Mouse (Mus musculus) myocyte (in vitro differentiated cells): ENCODE data around the gene Kirrel3. TPM values are rescaled to one million over a fixed set of nuclear protein-coding genes. Genes with fewer than 3 reads are reported as not detected.

Source experiments
- H3K27me3 ChIP-seq: one replicate; pipeline ENCODE4 v1.6.1; 2011; ENCODE audit not compliant: control insufficient read depth, insufficient read depth, insufficient read length
- H3K36me3 ChIP-seq: one replicate; pipeline ENCODE4 v1.6.1; 2011; ENCODE audit not compliant: control insufficient read depth, insufficient read depth
- H3K4me2 ChIP-seq: one replicate; pipeline ENCODE4 v1.6.1; 2011; ENCODE audit warnings: low read depth, control low read depth
- H3K4me3 ChIP-seq: one replicate; pipeline ENCODE4 v1.5.1; 2011; ENCODE audit warnings: mild to moderate bottlenecking, control low read depth, moderate library complexity
- H3K79me2 ChIP-seq: one replicate; pipeline ENCODE4 v1.6.1; 2011; ENCODE audit not compliant: control insufficient read depth, insufficient read depth
- H3ac ChIP-seq: one replicate; pipeline ENCODE4 v1.6.1; 2011; ENCODE audit not compliant: control insufficient read depth, insufficient read length
- CEBPB ChIP-seq: IDR thresholded peaks from 2 replicates; pipeline ENCODE4 v1.6.1; 2011; ENCODE audit warnings: mild to moderate bottlenecking, moderate library complexity; ENCODE audit not compliant: poor library complexity, insufficient read depth, severe bottlenecking
- E2F4 ChIP-seq: IDR thresholded peaks from one replicate; pipeline ENCODE4 v1.6.1; 2011; ENCODE audit warnings: mild to moderate bottlenecking, control low read depth, moderate library complexity; ENCODE audit not compliant: insufficient read depth
- MAX ChIP-seq: IDR thresholded peaks from one replicate; pipeline ENCODE4 v1.6.1; 2011; ENCODE audit warnings: low read depth, mild to moderate bottlenecking, control low read depth
- MYOD1 ChIP-seq, 3 experiments: IDR thresholded peaks; one replicate each; pipeline ENCODE4 v1.6.1; 2011; ENCODE audit warnings: control low read depth in 2 of 3, low read depth in 2 of 3, mild to moderate bottlenecking in 2 of 3, moderate library complexity in 1 of 3; ENCODE audit not compliant: insufficient read length in 2 of 3, control insufficient read depth in 1 of 3
- MYOG ChIP-seq, 3 experiments: IDR thresholded peaks; one replicate each; pipeline ENCODE4 v1.6.1; 2011; ENCODE audit warnings: control low read depth in 2 of 3, low read depth in 2 of 3, mild to moderate bottlenecking in 2 of 3; ENCODE audit not compliant: insufficient read length in 2 of 3, control insufficient read depth in 1 of 3, insufficient read depth in 1 of 3
- POLR2A ChIP-seq: IDR thresholded peaks from one replicate; pipeline ENCODE4 v1.6.1; 2011; ENCODE audit warnings: low read depth, mild to moderate bottlenecking, control low read depth, moderate library complexity; ENCODE audit not compliant: insufficient read length
- POLR2AphosphoS2 ChIP-seq: IDR thresholded peaks from one replicate; pipeline ENCODE4 v1.6.1; 2011; ENCODE audit warnings: low read depth, control low read depth; ENCODE audit not compliant: insufficient read length
- REST ChIP-seq: IDR thresholded peaks from one replicate; pipeline ENCODE4 v1.6.1; 2011; ENCODE audit warnings: mild to moderate bottlenecking, control low read depth, moderate library complexity; ENCODE audit not compliant: insufficient read depth, insufficient read length
- SRF ChIP-seq: IDR thresholded peaks from one replicate; pipeline ENCODE4 v1.6.1; 2011; ENCODE audit warnings: low read depth; ENCODE audit not compliant: control insufficient read depth, insufficient read length
- TCF12 ChIP-seq: IDR thresholded peaks from one replicate; pipeline ENCODE4 v1.6.1; 2011; ENCODE audit warnings: mild to moderate bottlenecking, control low read depth; ENCODE audit not compliant: poor library complexity, insufficient read depth, severe bottlenecking
- TCF3 ChIP-seq: IDR thresholded peaks from one replicate; pipeline ENCODE4 v1.6.1; 2011; ENCODE audit warnings: low read depth, control low read depth; ENCODE audit not compliant: insufficient read length
- USF1 ChIP-seq: IDR thresholded peaks from one replicate; pipeline ENCODE4 v1.6.1; 2011; ENCODE audit warnings: low read depth, mild to moderate bottlenecking, control low read depth, moderate library complexity
- polyA plus RNA-seq: library from polyadenylated mRNA; unstranded; fragments of >200 nt; fragmentation: generic; extraction: Trizol; gene quantifications from one replicate; pipeline ENCODE4 v1.2.1, GENCODE M21; 2012; ENCODE audit warnings: missing spikeins

The Kirrel3 gene
- polyA plus RNA-seq, 1 experiment, result 2.8 TPM

DNA sequence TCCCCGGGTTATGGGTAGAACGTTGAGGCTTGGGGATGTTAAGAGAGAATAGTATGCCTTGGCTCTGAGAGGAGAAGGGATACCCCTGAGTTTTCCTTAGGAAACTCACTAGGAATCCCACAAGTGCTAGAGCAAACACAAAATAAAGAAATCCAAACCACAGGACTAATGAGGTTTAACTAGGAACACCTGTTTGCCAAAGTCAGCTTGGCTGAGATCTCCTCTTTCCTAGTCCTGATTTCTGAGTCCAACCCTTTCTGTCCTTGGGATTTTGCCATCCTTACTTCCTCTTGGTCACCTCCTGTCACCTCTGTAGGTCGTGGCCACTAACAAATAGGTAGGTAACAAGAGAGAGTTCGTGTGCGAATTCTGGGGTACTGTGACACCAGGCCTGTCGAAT, 540.6 kb downstream of the Kirrel3 start:
- Histone ChIP-seq H3K79me2 (no peaks in the 10 kb centered on the region), H3K4me3 (no peak overlapping the region), H3K36me3 (no peaks in the 10 kb centered on the region), H3ac (no peak overlapping the region), H3K27me3 (no peaks in the 10 kb centered on the region), H3K4me2 (peak overlapping the region; percentile 31)
- TF ChIP-seq TCF12, result no peak
- TF ChIP-seq MYOG (IDR thresholded peaks at IDR 0.05; ENCODE audit: control insufficient read depth in 1 of 3, insufficient read depth in 1 of 3, insufficient read length in 2 of 3, low read depth in 2 of 3), result no peak
- no peak for TF ChIP-seq POLR2AphosphoS2
- peak in 1 of 3 experiments; percentile 29 for TF ChIP-seq MYOD1 (IDR thresholded peaks at IDR 0.05; ENCODE audit: control insufficient read depth in 1 of 3, insufficient read length in 2 of 3, low read depth in 2 of 3)
- no peak for TF ChIP-seq MAX

DNA sequence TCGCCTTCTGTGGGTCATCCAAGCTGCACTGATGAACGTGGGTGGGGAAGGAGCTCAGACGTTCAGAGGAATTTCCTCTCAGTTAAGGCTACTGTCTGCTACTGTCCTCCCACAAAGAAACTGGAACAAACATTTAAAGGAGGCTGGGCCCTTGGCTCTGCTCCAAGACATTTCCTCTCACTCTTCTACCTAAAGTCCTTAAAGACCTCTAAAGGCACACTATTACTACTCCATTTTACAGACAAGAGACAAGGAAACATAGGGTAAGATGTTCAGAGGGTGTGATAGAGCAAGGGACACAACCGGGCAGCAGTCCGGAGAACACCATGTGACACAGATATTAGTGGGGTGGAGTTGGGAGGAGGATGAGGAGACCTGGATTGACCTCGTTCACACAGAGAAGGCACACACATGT, 541.2 kb downstream of the Kirrel3 start:
- Histone ChIP-seq H3K79me2 (no peaks in the 10 kb centered on the region), H3ac (no peak overlapping the region), H3K4me3 (no peak overlapping the region), H3K4me2 (no peak overlapping the region), H3K36me3 (no peaks in the 10 kb centered on the region), H3K27me3 (no peaks in the 10 kb centered on the region)
- no peak for TF ChIP-seq POLR2AphosphoS2
- TF ChIP-seq TCF3, result no peak
- TF ChIP-seq TCF12, result no peak
- no peak for TF ChIP-seq CEBPB
- TF ChIP-seq USF1, result no peak
- TF ChIP-seq POLR2A, result no peak
- no peak for TF ChIP-seq SRF
- TF ChIP-seq MYOD1 (IDR thresholded peaks at IDR 0.05; ENCODE audit: control insufficient read depth in 1 of 3, insufficient read length in 2 of 3, low read depth in 2 of 3), result no peak
- TF ChIP-seq REST, result no peak
- TF ChIP-seq E2F4, result no peak
- no peak for TF ChIP-seq MYOG (IDR thresholded peaks at IDR 0.05; ENCODE audit: control insufficient read depth in 1 of 3, insufficient read depth in 1 of 3, insufficient read length in 2 of 3, low read depth in 2 of 3)

DNA sequence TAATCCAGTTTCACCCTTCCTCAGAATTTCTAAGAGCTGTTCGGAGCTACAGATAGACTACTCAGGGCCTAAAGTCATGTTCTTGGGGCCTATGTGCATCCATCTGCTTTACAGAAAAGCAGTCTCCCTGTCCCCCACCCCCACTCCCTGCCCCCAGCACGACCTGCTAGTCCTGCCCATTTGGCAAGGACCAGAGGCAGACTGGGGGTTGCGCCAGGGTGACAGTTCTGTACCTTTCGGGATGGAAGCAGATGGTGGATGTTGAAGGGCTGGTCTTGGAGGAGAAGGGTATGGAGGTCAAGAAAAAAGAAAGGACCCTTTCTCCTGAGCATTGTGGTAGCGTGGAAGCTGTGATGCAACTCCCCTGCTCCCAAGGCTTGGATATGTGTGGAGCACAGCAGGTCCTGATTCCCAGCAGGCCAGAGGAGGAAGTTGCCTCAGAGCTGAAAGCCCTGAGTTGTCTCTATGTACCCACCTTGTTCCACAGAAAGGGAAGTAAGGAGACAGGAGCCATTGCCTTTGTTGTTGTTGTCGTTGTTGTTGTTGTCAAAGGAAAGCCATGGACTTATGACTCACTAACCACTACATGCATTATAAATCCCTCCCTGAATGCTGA, 541.8 kb downstream of the Kirrel3 start:
- Histone ChIP-seq H3K27me3 (no peaks in the 10 kb centered on the region), H3K4me2 (no peak overlapping the region), H3ac (no peak overlapping the region), H3K36me3 (no peaks in the 10 kb centered on the region), H3K79me2 (no peaks in the 10 kb centered on the region), H3K4me3 (no peak overlapping the region)
- no peak for TF ChIP-seq CEBPB
- TF ChIP-seq MYOD1 (IDR thresholded peaks at IDR 0.05; ENCODE audit: control insufficient read depth in 1 of 3, insufficient read length in 2 of 3, low read depth in 2 of 3), result no peak
- no peak for TF ChIP-seq MAX

DNA sequence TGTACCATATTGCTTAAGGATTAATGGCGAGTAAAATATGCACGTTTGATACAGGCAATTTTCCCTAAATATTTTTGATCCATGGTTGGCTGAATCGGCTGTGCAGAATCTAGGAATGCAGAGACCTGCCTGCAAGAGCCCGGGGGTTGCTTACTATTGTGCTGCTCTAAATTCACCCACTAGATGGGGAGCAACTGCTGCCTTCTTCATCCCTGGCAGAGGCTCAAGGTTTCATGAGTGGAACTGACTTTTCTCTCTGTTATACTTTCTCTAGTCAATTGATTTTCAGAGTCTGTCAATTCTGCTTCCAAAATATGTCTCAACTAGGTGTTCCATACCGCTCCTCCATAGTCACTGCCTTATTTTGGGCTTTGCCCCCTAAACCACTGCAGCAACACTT, 545.1 kb downstream of the Kirrel3 start:
- H3K27me3 ChIP-seq, result no peaks in the 10 kb centered on the region
- no peaks in the 10 kb centered on the region for H3K36me3 ChIP-seq
- H3K79me2 ChIP-seq, result no peaks in the 10 kb centered on the region
- H3K4me2 ChIP-seq, result no peak overlapping the region
- no peak for TF ChIP-seq SRF
- no peak for TF ChIP-seq TCF12
- TF ChIP-seq MAX, result no peak
- TF ChIP-seq MYOD1 (IDR thresholded peaks at IDR 0.05; ENCODE audit: control insufficient read depth in 1 of 3, insufficient read length in 2 of 3, low read depth in 2 of 3), result no peak
- TF ChIP-seq POLR2AphosphoS2, result no peak
- no peak for TF ChIP-seq TCF3
- no peak for TF ChIP-seq REST
- no peak for TF ChIP-seq CEBPB
- TF ChIP-seq POLR2A, result no peak
- TF ChIP-seq E2F4, result no peak
- no peak for TF ChIP-seq USF1
- TF ChIP-seq MYOG (IDR thresholded peaks at IDR 0.05; ENCODE audit: control insufficient read depth in 1 of 3, insufficient read depth in 1 of 3, insufficient read length in 2 of 3, low read depth in 2 of 3), result no peak
- no peak overlapping the region for H3ac ChIP-seq
- H3K4me3 ChIP-seq, result no peak overlapping the region

DNA sequence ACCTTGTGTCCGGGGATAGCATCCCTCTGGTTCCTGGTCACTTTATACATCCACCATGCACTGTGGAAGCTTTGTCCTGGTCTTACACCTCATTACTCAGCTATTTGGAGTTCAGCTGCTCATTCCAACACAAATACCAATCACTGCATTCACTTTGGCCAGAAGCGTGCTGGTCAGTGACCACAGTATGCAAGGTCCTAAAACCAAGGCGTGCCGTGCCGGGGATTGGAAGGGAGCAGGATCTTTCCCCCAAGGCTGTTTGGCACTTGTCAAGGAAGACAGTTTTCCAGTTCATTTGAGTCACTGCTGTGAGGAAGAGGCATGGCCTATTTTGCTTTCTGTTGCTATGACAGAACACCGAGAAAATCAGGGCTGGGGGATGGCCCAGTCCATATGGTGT, 546.8 kb downstream of the Kirrel3 start:
- TF ChIP-seq TCF3 (peak; percentile 25), USF1 (no peak), MYOD1 (IDR thresholded peaks at IDR 0.05; ENCODE audit: control insufficient read depth in 1 of 3, insufficient read length in 2 of 3, low read depth in 2 of 3) (peak in 2 of 3 experiments; percentile 42 to 56), TCF12 (no peak), SRF (no peak), CEBPB (no peak), MYOG (IDR thresholded peaks at IDR 0.05; ENCODE audit: control insufficient read depth in 1 of 3, insufficient read depth in 1 of 3, insufficient read length in 2 of 3, low read depth in 2 of 3) (peak in 2 of 3 experiments; percentile 64 to 76), MAX (peak; percentile 38)
- no peak overlapping the region for H3ac ChIP-seq
- peak overlapping the region; percentile 12 for H3K4me2 ChIP-seq

More for the DNA sequence above, 546.8 kb downstream of the Kirrel3 start:
- no peaks in the 10 kb centered on the region for H3K36me3 ChIP-seq
- no peaks in the 10 kb centered on the region for H3K27me3 ChIP-seq
- no peaks in the 10 kb centered on the region for H3K79me2 ChIP-seq
- H3K4me3 ChIP-seq, result no peak overlapping the region
